Mouse (Mus musculus): ENCODE measurements at regions not wholly inside any gene's neighbourhood (a gene's known extent, or its start where the extent isn't known, plus 50 kb on each side); places are given as distances from the start of the nearest gene placed in this dataset.

GRCm38 (mm10) chr9:90964043-90964442, 398.2 kb upstream of the Zic4 start:
- DNase-seq (ENCODE audit: low spot score) (no peak), ATAC-seq (ENCODE audit: low FRiP score) (no peak)
- Histone ChIP-seq H3K4me1 (replicated peaks; ENCODE audit: control insufficient read depth, insufficient read depth, low read length) (no peaks in the 10 kb centered on the region), H3K36me3 (replicated peaks; ENCODE audit: control insufficient read depth, insufficient read depth) (no peaks in the 10 kb centered on the region), H3K9ac (no peak overlapping the region), H3K27me3 (ENCODE audit: control insufficient read depth, insufficient read depth, low read length) (no peaks in the 10 kb centered on the region), H3K9me3 (ENCODE audit: control insufficient read depth, low read length) (no peaks in the 10 kb centered on the region), H3K4me3 (replicated peaks; ENCODE audit: low read length) (no peak overlapping the region), H3K4me2 (replicated peaks) (no peak overlapping the region), H3K27ac (no peak overlapping the region)
- WGBS = 32% methylated on average over 3 of the region's 3 CpGs

- Histone ChIP-seq H3K9ac (no peak overlapping the region), H3K4me1 (replicated peaks; ENCODE audit: control insufficient read depth, insufficient read depth, low read length) (no peaks in the 10 kb centered on the region), H3K9me3 (ENCODE audit: control insufficient read depth, low read length) (no peaks in the 10 kb centered on the region), H3K27ac (no peak overlapping the region), H3K27me3 (ENCODE audit: control insufficient read depth, insufficient read depth, low read length) (no peaks in the 10 kb centered on the region), H3K4me2 (replicated peaks) (no peak overlapping the region), H3K4me3 (replicated peaks; ENCODE audit: low read length) (no peak overlapping the region), H3K36me3 (replicated peaks; ENCODE audit: control insufficient read depth, insufficient read depth) (no peaks in the 10 kb centered on the region)
- ATAC-seq (ENCODE audit: low FRiP score) = peak; percentile 40; the same call in 1 of the 2 replicates
- WGBS = 68% methylated on average over 4 of the region's 4 CpGs
- no peak for DNase-seq (ENCODE audit: low spot score)
These were observed 383.5 kb upstream of the Zic4 start for GRCm38 (mm10) chr9:90978730-90979129.

DNA sequence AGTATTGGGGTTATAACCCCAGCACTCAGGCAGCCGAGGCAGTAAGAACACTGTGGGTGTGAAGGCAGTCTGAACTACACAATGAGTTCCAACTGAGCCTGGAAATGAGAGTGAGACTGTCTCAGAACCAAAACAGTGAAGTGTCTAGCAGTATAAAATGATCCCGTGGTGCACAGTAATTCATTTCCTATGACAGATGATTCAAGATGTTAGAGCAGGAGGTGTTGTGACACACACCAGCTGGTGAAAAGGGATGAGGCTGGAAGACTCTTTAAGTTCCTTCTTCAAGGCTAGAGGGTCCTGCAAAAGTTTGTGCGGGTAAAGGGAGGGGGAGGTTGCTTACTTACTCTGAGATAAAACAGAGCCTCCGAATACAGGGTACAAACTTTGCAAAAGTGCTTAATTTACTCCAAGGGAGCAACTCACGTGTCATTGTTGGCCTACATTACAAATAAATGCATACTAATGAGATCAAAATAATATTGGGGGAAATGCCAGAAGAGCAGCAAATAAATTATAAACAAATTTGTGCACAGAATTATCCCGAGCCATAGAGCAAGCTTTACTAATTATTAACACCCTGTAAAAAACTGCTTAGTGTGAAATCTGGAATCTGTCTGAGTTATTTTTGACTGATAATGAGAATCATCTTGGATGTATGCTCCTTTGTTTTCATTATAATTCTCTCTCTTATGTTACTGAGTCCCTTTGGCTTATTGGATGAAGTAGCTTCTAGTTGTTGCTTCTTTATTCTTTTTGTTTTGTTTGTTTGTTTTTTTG, 382.0 kb upstream of the Zic4 start:
- Histone ChIP-seq H3K36me3 (replicated peaks; ENCODE audit: control insufficient read depth, insufficient read depth) (no peaks in the 10 kb centered on the region), H3K27ac (no peak overlapping the region), H3K4me3 (replicated peaks; ENCODE audit: low read length) (no peak overlapping the region), H3K9me3 (ENCODE audit: control insufficient read depth, low read length) (no peaks in the 10 kb centered on the region), H3K9ac (no peak overlapping the region), H3K4me2 (replicated peaks) (no peak overlapping the region), H3K4me1 (replicated peaks; ENCODE audit: control insufficient read depth, insufficient read depth, low read length) (no peaks in the 10 kb centered on the region), H3K27me3 (ENCODE audit: control insufficient read depth, insufficient read depth, low read length) (no peaks in the 10 kb centered on the region)
- no peak for ATAC-seq (ENCODE audit: low FRiP score)
- 76% methylated on average over 6 of the region's 6 CpGs for WGBS
- DNase-seq (ENCODE audit: low spot score) = no peak

DNA sequence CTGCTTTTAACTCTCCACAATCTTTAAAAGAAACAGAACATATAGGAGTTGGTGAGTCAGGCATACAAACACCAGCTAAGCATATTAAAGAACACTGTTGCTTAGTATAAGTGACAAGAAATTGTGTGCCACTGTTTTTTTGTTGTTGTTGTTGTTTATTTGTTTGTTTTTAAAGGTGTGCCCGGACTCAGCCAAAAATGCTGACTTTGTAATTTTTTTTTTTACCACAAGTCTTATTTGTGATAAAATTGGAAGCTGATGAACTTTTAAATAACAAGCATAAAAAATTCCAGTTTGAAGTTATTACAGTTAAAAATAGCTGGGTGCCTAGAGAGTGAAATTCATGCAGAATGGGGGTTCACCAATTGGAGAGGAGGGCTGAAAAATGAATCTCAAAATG, 363.0 kb upstream of the Zic4 start:
- Histone ChIP-seq H3K27me3 (ENCODE audit: control insufficient read depth, insufficient read depth, low read length) (no peaks in the 10 kb centered on the region), H3K36me3 (replicated peaks; ENCODE audit: control insufficient read depth, insufficient read depth) (no peaks in the 10 kb centered on the region), H3K4me3 (replicated peaks; ENCODE audit: low read length) (no peak overlapping the region), H3K4me1 (replicated peaks; ENCODE audit: control insufficient read depth, insufficient read depth, low read length) (no peaks in the 10 kb centered on the region), H3K4me2 (replicated peaks) (no peak overlapping the region), H3K27ac (no peak overlapping the region), H3K9ac (no peak overlapping the region), H3K9me3 (ENCODE audit: control insufficient read depth, low read length) (peaks cover 4% of the 10 kb centered on the region; the same call in 1 of the 2 replicates)
- no peak for ATAC-seq (ENCODE audit: low FRiP score)
- DNase-seq (ENCODE audit: low spot score) = no peak
- 91% methylated on average over 1 of the region's 1 CpGs for WGBS

- peaks cover 9% of the 10 kb centered on the region; the same call in 1 of the 2 replicates for H3K9me3 ChIP-seq (ENCODE audit: control insufficient read depth, low read length)
- ATAC-seq (ENCODE audit: low FRiP score) = no peak
- no peaks in the 10 kb centered on the region for H3K36me3 ChIP-seq (replicated peaks; ENCODE audit: control insufficient read depth, insufficient read depth)
- H3K9ac ChIP-seq = no peak overlapping the region
- no peak overlapping the region for H3K4me3 ChIP-seq (replicated peaks; ENCODE audit: low read length)
- WGBS = 80% methylated on average over 4 of the region's 4 CpGs
- DNase-seq (ENCODE audit: low spot score) = peak; percentile 30
- no peak overlapping the region for H3K27ac ChIP-seq
- no peaks in the 10 kb centered on the region for H3K27me3 ChIP-seq (ENCODE audit: control insufficient read depth, insufficient read depth, low read length)
- no peaks in the 10 kb centered on the region for H3K4me1 ChIP-seq (replicated peaks; ENCODE audit: control insufficient read depth, insufficient read depth, low read length)
- H3K4me2 ChIP-seq (replicated peaks) = no peak overlapping the region
These were observed 358.0 kb upstream of the Zic4 start for GRCm38 (mm10) chr9:91004214-91004613.

GRCm38 (mm10) chr9:91040546-91040945, 321.7 kb upstream of the Zic4 start:
- ATAC-seq (ENCODE audit: low FRiP score) (no peak), DNase-seq (ENCODE audit: low spot score) (no peak)
- Histone ChIP-seq H3K36me3 (replicated peaks; ENCODE audit: control insufficient read depth, insufficient read depth) (no peaks in the 10 kb centered on the region), H3K9ac (no peak overlapping the region), H3K27ac (no peak overlapping the region), H3K9me3 (ENCODE audit: control insufficient read depth, low read length) (no peaks in the 10 kb centered on the region), H3K4me3 (replicated peaks; ENCODE audit: low read length) (no peak overlapping the region), H3K4me2 (replicated peaks) (no peak overlapping the region), H3K27me3 (ENCODE audit: control insufficient read depth, insufficient read depth, low read length) (no peaks in the 10 kb centered on the region), H3K4me1 (replicated peaks; ENCODE audit: control insufficient read depth, insufficient read depth, low read length) (no peaks in the 10 kb centered on the region)
- WGBS = 28% methylated on average over 2 of the region's 2 CpGs

GRCm38 (mm10) chr9:91048569-91048968, 313.6 kb upstream of the Zic4 start:
- ATAC-seq (ENCODE audit: low FRiP score) (no peak), DNase-seq (ENCODE audit: low spot score) (no peak)
- Histone ChIP-seq H3K27ac (no peak overlapping the region), H3K4me2 (replicated peaks) (no peak overlapping the region), H3K9ac (no peak overlapping the region), H3K9me3 (ENCODE audit: control insufficient read depth, low read length) (no peaks in the 10 kb centered on the region), H3K4me3 (replicated peaks; ENCODE audit: low read length) (no peak overlapping the region), H3K27me3 (ENCODE audit: control insufficient read depth, insufficient read depth, low read length) (no peaks in the 10 kb centered on the region), H3K4me1 (replicated peaks; ENCODE audit: control insufficient read depth, insufficient read depth, low read length) (no peaks in the 10 kb centered on the region), H3K36me3 (replicated peaks; ENCODE audit: control insufficient read depth, insufficient read depth) (no peaks in the 10 kb centered on the region)
- 38% methylated on average over 2 of the region's 2 CpGs for WGBS

DNA sequence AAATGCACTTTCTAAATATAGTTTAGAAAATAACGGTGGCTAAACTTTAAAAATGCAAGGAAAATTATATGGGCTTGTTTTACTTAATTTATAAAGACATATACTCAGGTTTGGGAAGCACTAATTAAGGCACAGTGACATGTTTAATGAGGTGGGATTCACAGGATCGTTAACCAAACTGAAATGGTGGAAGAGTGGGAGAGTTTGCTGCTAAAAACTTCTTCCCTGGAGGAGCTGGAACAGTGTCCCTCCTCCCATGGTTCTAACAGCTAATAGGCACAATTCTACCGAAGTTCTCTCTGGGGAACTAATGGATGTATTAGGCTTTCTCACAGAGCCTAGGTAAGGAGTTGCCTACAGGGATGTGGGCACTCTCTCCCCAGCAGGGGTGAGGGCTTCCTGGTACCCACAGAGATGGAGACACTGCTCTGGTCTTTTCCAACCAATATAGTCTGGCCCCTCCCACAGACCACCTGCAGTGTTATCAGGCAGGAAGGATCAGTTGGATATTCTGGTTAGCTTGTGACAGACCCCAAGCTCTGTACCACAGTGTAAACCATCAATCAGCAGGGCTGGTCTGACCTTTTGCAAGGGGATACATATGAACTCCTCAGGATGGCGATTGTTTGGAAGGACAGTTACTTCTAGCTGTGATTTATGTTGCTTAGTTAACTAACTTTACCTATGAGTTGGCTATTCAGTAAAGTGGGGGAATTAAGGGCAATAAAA, 309.0 kb upstream of the Zic4 start:
- H3K27me3 ChIP-seq (ENCODE audit: control insufficient read depth, insufficient read depth, low read length) = no peaks in the 10 kb centered on the region
- no peak overlapping the region for H3K4me2 ChIP-seq (replicated peaks)
- no peak overlapping the region for H3K9ac ChIP-seq
- H3K36me3 ChIP-seq (replicated peaks; ENCODE audit: control insufficient read depth, insufficient read depth) = no peaks in the 10 kb centered on the region
- no peaks in the 10 kb centered on the region for H3K9me3 ChIP-seq (ENCODE audit: control insufficient read depth, low read length)
- ATAC-seq (ENCODE audit: low FRiP score) (no peak), DNase-seq (ENCODE audit: low spot score) (no peak)
- H3K27ac ChIP-seq = no peak overlapping the region
- no peaks in the 10 kb centered on the region for H3K4me1 ChIP-seq (replicated peaks; ENCODE audit: control insufficient read depth, insufficient read depth, low read length)
- H3K4me3 ChIP-seq (replicated peaks; ENCODE audit: low read length) = no peak overlapping the region
- WGBS = 70% methylated on average over 4 of the region's 4 CpGs

DNA sequence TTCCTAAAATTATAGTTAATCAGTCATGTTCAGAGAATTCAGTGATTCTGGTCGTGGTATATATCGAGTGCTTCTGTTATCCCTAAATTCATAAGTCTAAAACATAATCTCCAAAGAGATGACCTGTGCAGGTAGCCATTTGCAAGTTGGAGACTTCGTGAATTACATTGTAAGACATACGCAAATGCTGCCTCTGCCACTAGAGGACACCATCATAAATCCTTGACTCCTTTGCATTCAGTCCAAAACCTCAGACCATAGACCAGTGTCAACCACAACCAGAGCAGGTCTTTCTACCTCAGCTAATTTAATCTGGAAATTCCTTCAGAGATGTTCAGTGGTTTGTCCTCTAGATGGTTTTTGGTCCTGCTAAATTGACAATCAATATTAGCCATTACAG, 302.8 kb upstream of the Zic4 start:
- H3K9me3 ChIP-seq (ENCODE audit: control insufficient read depth, low read length) = no peaks in the 10 kb centered on the region
- WGBS = 76% methylated on average over 4 of the region's 4 CpGs
- no peak overlapping the region for H3K4me2 ChIP-seq (replicated peaks)

More for the DNA sequence above, 302.8 kb upstream of the Zic4 start:
- no peak for DNase-seq (ENCODE audit: low spot score)
- ATAC-seq (ENCODE audit: low FRiP score) = no peak
- H3K36me3 ChIP-seq (replicated peaks; ENCODE audit: control insufficient read depth, insufficient read depth) = no peaks in the 10 kb centered on the region
- no peaks in the 10 kb centered on the region for H3K4me1 ChIP-seq (replicated peaks; ENCODE audit: control insufficient read depth, insufficient read depth, low read length)
- H3K4me3 ChIP-seq (replicated peaks; ENCODE audit: low read length) = no peak overlapping the region
- H3K9ac ChIP-seq = no peak overlapping the region
- no peaks in the 10 kb centered on the region for H3K27me3 ChIP-seq (ENCODE audit: control insufficient read depth, insufficient read depth, low read length)
- no peak overlapping the region for H3K27ac ChIP-seq
